Mouse (Mus musculus) lung, adult 18-20 months (tissue): ENCODE measurements around the gene Ahnak.
A peak's percentile ranks its signal among the peaks of the same experiment; 100 is the strongest.
"Not testable (repeated sequence)": the region's sequence is repeated elsewhere in the genome, so short reads cannot be mapped to it uniquely, and the experiment has no call there.

Experiments
- DNase-seq, 2 experiments: peaks; one replicate each; pipeline ENCODE4 v3.0.0; 2022; ENCODE audit warnings: mixed read lengths in 2 of 2

Gene Ahnak

GRCm38 (mm10) chr19:8996601-8997000, 7.5 kb downstream of the Ahnak start:
- DNase-seq, result no peak

- peak; percentile 95 to 97 for DNase-seq
Measured at GRCm38 (mm10) chr19:8997546-8997945, 8.5 kb downstream of the Ahnak start.

- DNase-seq, result no peak
Measured at GRCm38 (mm10) chr19:8998546-8998945, 9.5 kb downstream of the Ahnak start.

- DNase-seq, result peak in 1 of 2 experiments; percentile 45
Measured at GRCm38 (mm10) chr19:8999223-8999622, 10.1 kb downstream of the Ahnak start.

- DNase-seq, result not testable (repeated sequence)
Measured at GRCm38 (mm10) chr19:9006915-9007314, 17.8 kb downstream of the Ahnak start.

- DNase-seq, result peak; percentile 41 to 46
Measured at GRCm38 (mm10) chr19:9019298-9019697, 30.2 kb downstream of the Ahnak start.

- peak; percentile 66 to 69 for DNase-seq
Measured at GRCm38 (mm10) chr19:9023021-9023778, 34.1 kb downstream of the Ahnak start.

- DNase-seq, result no peak
Measured at GRCm38 (mm10) chr19:9025562-9026257, 36.6 kb downstream of the Ahnak start.

GRCm38 (mm10) chr19:9026634-9027033, 37.5 kb downstream of the Ahnak start:
- DNase-seq, result no peak

GRCm38 (mm10) chr19:9027795-9028194, 38.7 kb downstream of the Ahnak start:
- DNase-seq, result peak; percentile 87 to 89

GRCm38 (mm10) chr19:9028375-9028774, 39.3 kb downstream of the Ahnak start:
- peak in 1 of 2 experiments; percentile 39 for DNase-seq

GRCm38 (mm10) chr19:9029640-9030262, 40.7 kb downstream of the Ahnak start:
- DNase-seq, result no peak

GRCm38 (mm10) chr19:9032502-9033129, 43.5 kb downstream of the Ahnak start:
- DNase-seq, result no peak

- peak; percentile 83 to 85 for DNase-seq
Measured at GRCm38 (mm10) chr19:9033412-9034340, 44.6 kb downstream of the Ahnak start.

- no peak for DNase-seq
Measured at GRCm38 (mm10) chr19:9034480-9034879, 45.4 kb downstream of the Ahnak start.

- no peak for DNase-seq
Measured at GRCm38 (mm10) chr19:9035101-9035500, 46.0 kb downstream of the Ahnak start.

- no peak for DNase-seq
Measured at GRCm38 (mm10) chr19:9038136-9038535, 49.1 kb downstream of the Ahnak start.

GRCm38 (mm10) chr19:9039266-9039665, 50.2 kb downstream of the Ahnak start:
- no peak for DNase-seq

GRCm38 (mm10) chr19:9039928-9040327, 50.8 kb downstream of the Ahnak start:
- no peak for DNase-seq

- no peak for DNase-seq
Measured at GRCm38 (mm10) chr19:9040649-9041048, 51.6 kb downstream of the Ahnak start.

GRCm38 (mm10) chr19:9041074-9041473, 52.0 kb downstream of the Ahnak start:
- DNase-seq, result no peak

- DNase-seq, result no peak
Measured at GRCm38 (mm10) chr19:9043123-9043522, 54.0 kb downstream of the Ahnak start.
